Mouse (Mus musculus) ES-E14 (cell line): ENCODE measurements at regions not wholly inside any gene's neighbourhood (a gene's known extent, or its start where the extent isn't known, plus 50 kb on each side); places are given as distances from the start of the nearest gene placed in this dataset.

Experiments used
- DNase-seq: peaks from one replicate; pipeline ENCODE4 v3.0.0-alpha.2; 2013; ENCODE audit warnings: low read depth, low spot score
- H3K27ac ChIP-seq: 2 replicates; pipeline ENCODE4 v1.5.1; 2012; ENCODE audit warnings: low read depth, mild to moderate bottlenecking, low read length, moderate library complexity, mixed read lengths; ENCODE audit not compliant: poor library complexity, insufficient read depth, severe bottlenecking
- H3K36me3 ChIP-seq: 2 replicates; pipeline ENCODE4 v1.6.1; 2012; ENCODE audit warnings: mild to moderate bottlenecking, low read length, moderate library complexity, mixed read lengths; ENCODE audit not compliant: control insufficient read depth, poor library complexity, insufficient read depth, severe bottlenecking
- H3K4me1 ChIP-seq, 2 experiments: fragments of 150-350 bp in 1 of 2; sonication (generic) in 1 of 2; 2 replicates each; pipeline ENCODE4 v1.6.1; 2012; ENCODE audit warnings: low read length in 2 of 2, mild to moderate bottlenecking in 1 of 2, mixed read lengths in 1 of 2; ENCODE audit not compliant: control insufficient read depth in 2 of 2, insufficient read depth in 2 of 2, poor library complexity in 1 of 2
- H3K4me3 ChIP-seq, 2 experiments: fragments of 150-350 bp in 1 of 2; sonication (generic) in 1 of 2; 2 replicates each; pipeline ENCODE4 v1.5.1; 2012; ENCODE audit warnings: low read length in 2 of 2, low read depth in 1 of 2, mild to moderate bottlenecking in 1 of 2, mixed read lengths in 1 of 2; ENCODE audit not compliant: insufficient read depth in 1 of 2, poor library complexity in 1 of 2, severe bottlenecking in 1 of 2
- H3K9ac ChIP-seq: 2 replicates; pipeline ENCODE4 v1.6.1; 2012; ENCODE audit warnings: low read depth, mild to moderate bottlenecking, low read length, mixed read lengths; ENCODE audit not compliant: poor library complexity, insufficient read depth, severe bottlenecking
- H3K9me3 ChIP-seq: fragments of 150-350 bp; sonication (generic); 2 replicates; pipeline ENCODE4 v1.6.1; 2012; ENCODE audit warnings: low read depth, mild to moderate bottlenecking, low read length; ENCODE audit not compliant: control insufficient read depth, insufficient read depth
- CHD2 ChIP-seq: IDR thresholded peaks from 2 replicates; pipeline ENCODE4 v1.6.1; 2014; ENCODE audit warnings: mild to moderate bottlenecking, low read depth, low read length, inconsistent platforms
- HCFC1 ChIP-seq: IDR thresholded peaks from 2 replicates; pipeline ENCODE4 v1.6.1; 2012; ENCODE audit warnings: low read length, inconsistent platforms, borderline replicate concordance; ENCODE audit not compliant: insufficient read depth
- MAFK ChIP-seq: IDR thresholded peaks from 2 replicates; pipeline ENCODE4 v1.6.1; 2014; ENCODE audit warnings: mild to moderate bottlenecking, low read depth, low read length, inconsistent platforms; ENCODE audit not compliant: insufficient read depth
- ZC3H11A ChIP-seq: IDR thresholded peaks from 2 replicates; pipeline ENCODE4 v1.6.1; 2012; ENCODE audit warnings: low read depth, mild to moderate bottlenecking, inconsistent platforms, low read length, borderline replicate concordance
- ZNF384 ChIP-seq: IDR thresholded peaks from 2 replicates; pipeline ENCODE4 v1.6.1; 2012; ENCODE audit warnings: low read depth, low read length, inconsistent platforms
- in situ Hi-C, 2 experiments: fragments of 600-800 bp; cut with MboI; formaldehyde crosslinking; loops; one replicate each; pipeline ENCODE4 v1.15.1; 2025; ENCODE audit warnings: low sequenced_read_pairs in 2 of 2, inconsistent platforms in 1 of 2; ENCODE audit not compliant: unreplicated experiment in 2 of 2

- no peaks in the 10 kb centered on the region for H3K36me3 ChIP-seq
- TF ChIP-seq ZC3H11A, result no peak
- no peak for TF ChIP-seq HCFC1
- no peak for TF ChIP-seq ZNF384
- TF ChIP-seq CHD2, result no peak
- no peak for TF ChIP-seq MAFK
- H3K27ac ChIP-seq, result no peak overlapping the region
- in situ Hi-C loops, result no loop called here
- no peaks in the 10 kb centered on the region for H3K9me3 ChIP-seq
- no peak overlapping the region for H3K9ac ChIP-seq
- no peak overlapping the region for H3K4me3 ChIP-seq
- H3K4me1 ChIP-seq, result no peaks in the 10 kb centered on the region
- DNase-seq, result no peak
Measured at GRCm38 (mm10) chr3:139859966-139860635, 654.6 kb downstream of the Stpg2 start.

GRCm38 (mm10) chr3:139860831-139861371 is 655.4 kb downstream of the Stpg2 start:
- no peaks in the 10 kb centered on the region for H3K9me3 ChIP-seq
- no peak overlapping the region for H3K9ac ChIP-seq
- H3K4me3 ChIP-seq, result no peak overlapping the region
- no peaks in the 10 kb centered on the region for H3K36me3 ChIP-seq
- in situ Hi-C loops, result no loop called here
- TF ChIP-seq ZNF384 (no peak), CHD2 (no peak), ZC3H11A (no peak), MAFK (no peak), HCFC1 (no peak)
- H3K27ac ChIP-seq, result no peak overlapping the region
- no peaks in the 10 kb centered on the region for H3K4me1 ChIP-seq
- DNase-seq, result no peak

GRCm38 (mm10) chr3:139866329-139866728 is 660.8 kb downstream of the Stpg2 start:
- TF ChIP-seq ZNF384 (no peak), ZC3H11A (no peak), MAFK (no peak), HCFC1 (no peak), CHD2 (no peak)
- no peak for DNase-seq
- no peaks in the 10 kb centered on the region for H3K9me3 ChIP-seq
- H3K4me3 ChIP-seq, result no peak overlapping the region
- in situ Hi-C loops, result no loop called here
- no peaks in the 10 kb centered on the region for H3K4me1 ChIP-seq
- no peaks in the 10 kb centered on the region for H3K36me3 ChIP-seq
- no peak overlapping the region for H3K27ac ChIP-seq
- no peak overlapping the region for H3K9ac ChIP-seq

GRCm38 (mm10) chr3:139867030-139867429 is 661.5 kb downstream of the Stpg2 start:
- Histone ChIP-seq H3K36me3 (no peaks in the 10 kb centered on the region), H3K9ac (no peak overlapping the region), H3K9me3 (no peaks in the 10 kb centered on the region), H3K27ac (no peak overlapping the region), H3K4me3 (no peak overlapping the region), H3K4me1 (no peaks in the 10 kb centered on the region)
- TF ChIP-seq MAFK (no peak), ZC3H11A (no peak), CHD2 (no peak), HCFC1 (no peak), ZNF384 (no peak)
- in situ Hi-C loops, result no loop called here
- DNase-seq, result no peak

GRCm38 (mm10) chr3:139867499-139867898 is 662.0 kb downstream of the Stpg2 start:
- no peaks in the 10 kb centered on the region for H3K36me3 ChIP-seq
- H3K4me1 ChIP-seq, result no peaks in the 10 kb centered on the region
- H3K9me3 ChIP-seq, result no peaks in the 10 kb centered on the region
- in situ Hi-C loops, result no loop called here
- H3K27ac ChIP-seq, result no peak overlapping the region
- no peak overlapping the region for H3K4me3 ChIP-seq
- no peak overlapping the region for H3K9ac ChIP-seq
- no peak for DNase-seq
- no peak for TF ChIP-seq HCFC1
- TF ChIP-seq ZC3H11A, result no peak
- TF ChIP-seq MAFK, result no peak
- no peak for TF ChIP-seq ZNF384
- TF ChIP-seq CHD2, result no peak
